ENCODE assay signal across 26 mouse cellular contexts in genomic region chr3:148971893-148972596, GRCm38 (mm10). TPM values are rescaled to one million over a fixed set of nuclear protein-coding genes. Genes with fewer than 3 reads are reported as not detected.
DNase-seq lines count a peak whose midpoint lies in the region; ATAC-seq and TF ChIP-seq lines count a peak whose summit lies in the region.
"Had no signal": no experiment of that assay in that cellular context is flagged by ENCODE, and none has a peak within 500 bp of the region (broad histone marks: within the 10 kb centered on the region; RNA-seq: fewer than 3 reads in every experiment).

No protein-coding gene starts in this region.

- intact Hi-C loops in gastrocnemius, adult 2 months (cut with DNase I), result no loop called here
- intact Hi-C loops in gastrocnemius, postnatal 14 days (cut with DNase I; ENCODE audit: low total_unique reads), result no loop called here
- intact Hi-C loops in heart, postnatal 36 days (cut with DNase I), result no loop called here

- no peak for DNase-seq in gastrocnemius, adult 2 months
- no peak for DNase-seq in gastrocnemius, postnatal 14 days
- no peak for DNase-seq in heart, postnatal 36 days
- peak; percentile 76 for DNase-seq in midbrain, embryonic 11.5 days (ENCODE audit: low spot score, missing footprints)
- DNase-seq in midbrain, postnatal 0 days (ENCODE audit: low spot score), result no peak
- DNase-seq: adrenal gland, adult 2 months; adrenal gland, postnatal 14 days; cerebellum, adult 11 months; cerebellum, adult 2 months; cerebellum, adult 9-11 months; cerebellum, postnatal 25 days; gastrocnemius, postnatal 10 days; heart, adult 18-20 months; heart, postnatal 10 days; kidney, adult 18-20 months had no signal

- no peaks in the 10 kb centered on the region for H3K9me3 ChIP-seq in heart, embryonic 13.5 days
- H3K9me3 ChIP-seq in midbrain, embryonic 11.5 days (ENCODE audit: control insufficient read depth, low read length), result no peaks in the 10 kb centered on the region
- H3K9me3 ChIP-seq in midbrain, postnatal 0 days (ENCODE audit: low read length), result no peaks in the 10 kb centered on the region
- H3K9me3 ChIP-seq: embryonic facial prominence, embryonic 13.5 days; forebrain, embryonic 10.5 days; forebrain, embryonic 13.5 days; heart, embryonic 10.5 days; heart, embryonic 15.5 days; hindbrain, embryonic 12.5 days; hindbrain, embryonic 15.5 days; intestine, embryonic 15.5 days had no signal

- H3K36me3 ChIP-seq in heart, embryonic 13.5 days, result no peaks in the 10 kb centered on the region
- no peaks in the 10 kb centered on the region for H3K36me3 ChIP-seq in midbrain, embryonic 11.5 days (ENCODE audit: control insufficient read depth, insufficient read depth, low read length)
- H3K36me3 ChIP-seq in midbrain, postnatal 0 days (ENCODE audit: insufficient read depth, low read length), result no peaks in the 10 kb centered on the region
- H3K36me3 ChIP-seq: embryonic facial prominence, embryonic 13.5 days; heart, embryonic 10.5 days; heart, embryonic 15.5 days; hindbrain, embryonic 12.5 days; hindbrain, embryonic 15.5 days; intestine, embryonic 15.5 days had no signal

- no peaks in the 10 kb centered on the region for H3K27me3 ChIP-seq in heart, embryonic 13.5 days (replicated peaks)
- H3K27me3 ChIP-seq in midbrain, embryonic 11.5 days (ENCODE audit: control insufficient read depth, insufficient read depth, low read length), result no peaks in the 10 kb centered on the region
- H3K27me3 ChIP-seq in midbrain, postnatal 0 days (ENCODE audit: insufficient read depth, low read length), result no peaks in the 10 kb centered on the region
- H3K27me3 ChIP-seq: embryonic facial prominence, embryonic 13.5 days; forebrain, embryonic 13.5 days; heart, embryonic 15.5 days; hindbrain, embryonic 12.5 days; hindbrain, embryonic 15.5 days; intestine, embryonic 15.5 days had no signal

- 61% methylated on average over 11 of the region's 11 CpGs for WGBS in heart, embryonic 13.5 days
- WGBS in midbrain, embryonic 11.5 days, result 89% methylated on average over 11 of the region's 11 CpGs
- WGBS in midbrain, postnatal 0 days, result 83% methylated on average over 11 of the region's 11 CpGs

- no peak for TF ChIP-seq CTCF in gastrocnemius, adult 2 months (IDR thresholded peaks at IDR 0.05)
- no peak for TF ChIP-seq CTCF in midbrain, postnatal 0 days (IDR thresholded peaks at IDR 0.05)

- H3K4me2 ChIP-seq in heart, embryonic 13.5 days, result no peak overlapping the region
- no peak overlapping the region for H3K4me2 ChIP-seq in midbrain, embryonic 11.5 days
- no peak overlapping the region for H3K4me2 ChIP-seq in midbrain, postnatal 0 days (ENCODE audit: low read depth, low read length, poor library complexity, severe bottlenecking)
- H3K4me2 ChIP-seq: embryonic facial prominence, embryonic 13.5 days; forebrain, embryonic 13.5 days; heart, embryonic 15.5 days; hindbrain, embryonic 12.5 days; hindbrain, embryonic 15.5 days; intestine, embryonic 15.5 days had no signal

- peak overlapping the region; percentile 53; the same call in 1 of the 2 replicates for H3K27ac ChIP-seq in gastrocnemius, adult 2 months
- H3K27ac ChIP-seq in heart, embryonic 13.5 days (replicated peaks), result no peak overlapping the region
- no peak overlapping the region for H3K27ac ChIP-seq in midbrain, embryonic 11.5 days (ENCODE audit: low read depth, low read length)
- H3K27ac ChIP-seq in midbrain, postnatal 0 days (ENCODE audit: low read depth, low read length), result no peak overlapping the region
- H3K27ac ChIP-seq: embryonic facial prominence, embryonic 13.5 days; forebrain, embryonic 10.5 days; forebrain, embryonic 13.5 days; heart, embryonic 10.5 days; heart, embryonic 15.5 days; hindbrain, embryonic 12.5 days; hindbrain, embryonic 15.5 days; intestine, embryonic 15.5 days had no signal

- no peak overlapping the region for H3K4me3 ChIP-seq in gastrocnemius, adult 2 months
- H3K4me3 ChIP-seq in heart, embryonic 13.5 days, result no peak overlapping the region
- no peak overlapping the region for H3K4me3 ChIP-seq in midbrain, embryonic 11.5 days (ENCODE audit: low read depth, low read length)
- no peak overlapping the region for H3K4me3 ChIP-seq in midbrain, postnatal 0 days (ENCODE audit: low read depth, low read length)
- H3K4me3 ChIP-seq: embryonic facial prominence, embryonic 13.5 days; forebrain, embryonic 10.5 days; forebrain, embryonic 13.5 days; heart, embryonic 10.5 days; heart, embryonic 15.5 days; hindbrain, embryonic 12.5 days; hindbrain, embryonic 15.5 days; intestine, embryonic 15.5 days had no signal

- H3K4me1 ChIP-seq in heart, embryonic 13.5 days, result peaks cover 37% of the 10 kb centered on the region
- H3K4me1 ChIP-seq in midbrain, embryonic 11.5 days (ENCODE audit: control insufficient read depth, insufficient read depth, low read length), result peaks cover 5% of the 10 kb centered on the region
- H3K4me1 ChIP-seq in midbrain, postnatal 0 days (ENCODE audit: insufficient read depth, low read length), result no peaks in the 10 kb centered on the region

- ATAC-seq in heart, embryonic 13.5 days (ENCODE audit: extremely low read depth, insufficient number of reproducible peaks, low FRiP score, low TSS enrichment), result no peak
- no peak for ATAC-seq in midbrain, embryonic 11.5 days (ENCODE audit: low FRiP score)
- no peak for ATAC-seq in midbrain, postnatal 0 days (ENCODE audit: low FRiP score)
- ATAC-seq: CD4-positive, CD25-positive, alpha-beta regulatory T cell, adult 4 months; forebrain, embryonic 13.5 days; intestine, embryonic 15.5 days had no signal

- 0 out of 2 replicates have a peak overlapping the region, but pooled peaks have one; percentile 24 for H3K9ac ChIP-seq in heart, embryonic 13.5 days
- H3K9ac ChIP-seq in midbrain, embryonic 11.5 days (ENCODE audit: low read length), result no peak overlapping the region
- H3K9ac ChIP-seq in midbrain, postnatal 0 days (replicated peaks; ENCODE audit: low read length, poor library complexity, severe bottlenecking), result no peak overlapping the region
- H3K9ac ChIP-seq: embryonic facial prominence, embryonic 13.5 days; forebrain, embryonic 13.5 days; heart, embryonic 15.5 days; hindbrain, embryonic 12.5 days; hindbrain, embryonic 15.5 days; intestine, embryonic 15.5 days had no signal

RNA-seq across cellular contexts. Expression of gene Adgrl2, which starts 18.3 kb away (rescaled TPM):
- 10 to 100 TPM in 1 of 2 experiments, 1 to 10 TPM in 1; 9.6 to 12.0 TPM for total RNA-seq in gastrocnemius, adult 2 months (2021)
- total RNA-seq in gastrocnemius, postnatal 14 days (2021), result 10 to 100 TPM; 26.4 to 30.5 TPM
- 32.6 and 34.4 TPM in 2 replicates for polyA plus RNA-seq in heart, embryonic 13.5 days (2015; fragmentation: Nextera tagmentation; extraction: Ambion mirVana)
- 10 to 100 TPM; 51.6 to 56.1 TPM for total RNA-seq in heart, postnatal 36 days (2021)
- polyA plus RNA-seq in midbrain, embryonic 11.5 days (2014; fragmentation: Nextera tagmentation; extraction: Ambion mirVana), result 124 and 131 TPM in 2 replicates
- total RNA-seq in midbrain, postnatal 0 days (2014; rRNA removed), result 102 and 116 TPM in 2 replicates
- 83.6 and 92.9 TPM in 2 replicates for polyA plus RNA-seq in midbrain, postnatal 0 days (2015; fragmentation: Nextera tagmentation; extraction: Ambion mirVana)
- total RNA-seq: MEL had no signal
- polyA plus RNA-seq: CD4-positive, CD25-positive, alpha-beta regulatory T cell, adult 4 months had no signal
